Mouse (Mus musculus) c-Kit-positive CD71-positive TER-119-positive erythroid progenitor cells, embryonic 14.5 days (primary cell): ENCODE results near the gene Abca9.

ENCODE experiments used
- DNase-seq: peaks from one replicate; pipeline ENCODE4 v3.0.0-alpha.2; 2013; ENCODE audit warnings: low spot score

Abca9 gene

GRCm38 (mm10) chr11:110167459-110168251 lies at the start of gene Abca9:
Abca9 (minus strand) TSS chr11:110168196.
- no peak for DNase-seq

- DNase-seq, result no peak
Observed at GRCm38 (mm10) chr11:110217118-110217517, 49.1 kb upstream of the Abca9 start.

- no peak for DNase-seq
Observed at GRCm38 (mm10) chr11:110203930-110204329, 35.9 kb upstream of the Abca9 start.

GRCm38 (mm10) chr11:110198882-110199281 lies 30.9 kb upstream of the Abca9 start:
- DNase-seq, result no peak

- DNase-seq, result no peak
Observed at GRCm38 (mm10) chr11:110196561-110197306, 28.7 kb upstream of the Abca9 start.

- DNase-seq, result no peak
Observed at GRCm38 (mm10) chr11:110195310-110195709, 27.3 kb upstream of the Abca9 start.

GRCm38 (mm10) chr11:110171212-110171611 lies 3.2 kb upstream of the Abca9 start:
- DNase-seq, result no peak

- DNase-seq, result no peak
Observed at GRCm38 (mm10) chr11:110165822-110166221, 2.2 kb downstream of the Abca9 start.

- no peak for DNase-seq
Observed at GRCm38 (mm10) chr11:110165409-110165808, 2.6 kb downstream of the Abca9 start.

GRCm38 (mm10) chr11:110157059-110157458 lies 10.9 kb downstream of the Abca9 start:
- DNase-seq, result no peak

GRCm38 (mm10) chr11:110155985-110156384 lies 12.0 kb downstream of the Abca9 start:
- no peak for DNase-seq

- DNase-seq, result no peak
Observed at GRCm38 (mm10) chr11:110147640-110148039, 20.4 kb downstream of the Abca9 start.

- no peak for DNase-seq
Observed at GRCm38 (mm10) chr11:110145421-110145820, 22.6 kb downstream of the Abca9 start.

- no peak for DNase-seq
Observed at GRCm38 (mm10) chr11:110130760-110131159, 37.2 kb downstream of the Abca9 start.

GRCm38 (mm10) chr11:110111137-110111536 lies 56.9 kb downstream of the Abca9 start:
- no peak for DNase-seq

- DNase-seq, result no peak
Observed at GRCm38 (mm10) chr11:110101437-110101836, 66.6 kb downstream of the Abca9 start.

GRCm38 (mm10) chr11:110098901-110099300 lies 69.1 kb downstream of the Abca9 start:
- DNase-seq, result no peak

GRCm38 (mm10) chr11:110097465-110097864 lies 70.5 kb downstream of the Abca9 start:
- no peak for DNase-seq

GRCm38 (mm10) chr11:110095858-110096257 lies 72.1 kb downstream of the Abca9 start, which contains the start of gene Abca8a:
Abca8a (minus strand) TSS chr11:110095978.
- DNase-seq, result no peak

- DNase-seq, result no peak
Observed at GRCm38 (mm10) chr11:110094846-110095380, 73.1 kb downstream of the Abca9 start.

GRCm38 (mm10) chr11:110094236-110094635 lies 73.8 kb downstream of the Abca9 start:
- DNase-seq, result no peak

- no peak for DNase-seq
Observed at GRCm38 (mm10) chr11:110091328-110091727, 76.7 kb downstream of the Abca9 start.

GRCm38 (mm10) chr11:110072158-110072557 lies 95.8 kb downstream of the Abca9 start:
- no peak for DNase-seq
